Mouse (Mus musculus): Measurements from ENCODE around the gene Dnm1l. TPM values are rescaled to one million over a fixed set of nuclear protein-coding genes. Genes with fewer than 3 reads are reported as not detected.
"Not testable (repeated sequence)": the region's sequence is repeated elsewhere in the genome, so short reads cannot be mapped to it uniquely, and the experiment has no call there.

Gene Dnm1l
- polyA plus RNA-seq (2012; ENCODE audit: insufficient read depth, insufficient read length, low replicate concordance, missing spikeins): 157 and 290 TPM in 2 replicates

DNA sequence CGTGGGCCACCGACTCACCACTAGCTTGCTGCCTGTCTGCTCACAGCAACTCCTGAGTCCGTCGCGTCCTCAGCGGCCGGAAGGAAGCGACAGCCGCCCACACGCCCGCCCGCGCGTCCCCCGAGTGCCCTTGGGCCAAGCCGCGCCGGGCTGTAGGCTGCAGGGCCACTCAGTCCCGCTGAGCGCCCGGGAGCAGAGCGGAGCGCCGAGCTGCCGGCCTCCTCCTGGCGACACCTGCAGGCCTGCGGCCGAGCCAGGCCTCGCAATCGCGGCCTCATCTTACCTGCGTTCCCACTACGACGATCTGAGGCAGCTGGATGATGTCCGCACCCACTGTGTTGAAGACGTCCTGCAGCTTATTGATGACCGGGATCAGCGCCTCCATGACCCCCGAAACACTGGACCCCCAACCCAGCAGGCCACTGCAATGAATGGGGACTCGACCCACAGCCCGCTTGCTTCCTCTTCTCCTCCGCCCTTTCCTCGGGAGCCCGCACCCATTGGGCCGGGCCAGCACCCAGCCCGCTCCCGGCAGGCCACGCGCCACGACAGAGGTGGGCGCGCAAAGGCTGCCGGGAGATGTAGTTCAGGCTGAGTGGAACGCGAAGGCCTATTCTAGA lies at the start of gene Dnm1l:
Gene Dnm1l, minus strand, starts transcription at position 479 of the 620 bp plus-strand sequence.
- TF ChIP-seq POLR2A (IDR thresholded peaks at IDR 0.05; ENCODE audit: insufficient read depth, low read depth, low read length) (peak; percentile 71), CTCF (IDR thresholded peaks at IDR 0.05; ENCODE audit: insufficient read depth, low read depth, low read length) (no peak)
- peak within 1 kb of the TSS; percentile 95 for H3K27ac ChIP-seq (ENCODE audit: insufficient read depth, low read depth, low read length)
- no peaks in the 10 kb centered on the region for H3K4me1 ChIP-seq (ENCODE audit: control insufficient read depth, insufficient read depth, low read length)
- WGBS: under 1% methylated on average over 55 of the region's 55 CpGs
- H3K4me3 ChIP-seq (ENCODE audit: insufficient read depth, low read depth, low read length): peak within 1 kb of the TSS; percentile 97

GRCm38 (mm10) chr16:16367217-16367616 lies 8.5 kb upstream of the Dnm1l start:
- WGBS: 80% methylated on average over 9 of the region's 9 CpGs
- H3K4me1 ChIP-seq (ENCODE audit: control insufficient read depth, insufficient read depth, low read length); H3K27ac ChIP-seq (ENCODE audit: insufficient read depth, low read depth, low read length); H3K4me3 ChIP-seq (ENCODE audit: insufficient read depth, low read depth, low read length): not testable (repeated sequence)

GRCm38 (mm10) chr16:16359101-16359482 lies 333 bp upstream of the Dnm1l start:
- H3K27ac ChIP-seq (ENCODE audit: insufficient read depth, low read depth, low read length); H3K4me1 ChIP-seq (ENCODE audit: control insufficient read depth, insufficient read depth, low read length): not testable (repeated sequence)
- 53% methylated on average over 9 of the region's 9 CpGs for WGBS
- H3K4me3 ChIP-seq (ENCODE audit: insufficient read depth, low read depth, low read length): peak overlapping the region; percentile 97

- Histone ChIP-seq H3K4me3 (ENCODE audit: insufficient read depth, low read depth, low read length) (peak overlapping the region; percentile 39), H3K4me1 (ENCODE audit: control insufficient read depth, insufficient read depth, low read length) (no peaks in the 10 kb centered on the region), H3K27ac (ENCODE audit: insufficient read depth, low read depth, low read length) (no peak overlapping the region)
- TF ChIP-seq POLR2A (IDR thresholded peaks at IDR 0.05; ENCODE audit: insufficient read depth, low read depth, low read length) (no peak), CTCF (IDR thresholded peaks at IDR 0.05; ENCODE audit: insufficient read depth, low read depth, low read length) (no peak)
- WGBS: 9% methylated on average over 6 of the region's 6 CpGs
These were observed 851 bp downstream of the Dnm1l start for GRCm38 (mm10) chr16:16357908-16358307.

- H3K4me1 ChIP-seq (ENCODE audit: control insufficient read depth, insufficient read depth, low read length): no peaks in the 10 kb centered on the region
- no peak overlapping the region for H3K27ac ChIP-seq (ENCODE audit: insufficient read depth, low read depth, low read length)
- WGBS: 68% methylated on average over 5 of the region's 5 CpGs
- no peak overlapping the region for H3K4me3 ChIP-seq (ENCODE audit: insufficient read depth, low read depth, low read length)
- TF ChIP-seq POLR2A (IDR thresholded peaks at IDR 0.05; ENCODE audit: insufficient read depth, low read depth, low read length): no peak
- TF ChIP-seq CTCF (IDR thresholded peaks at IDR 0.05; ENCODE audit: insufficient read depth, low read depth, low read length): no peak
These were observed 12.3 kb downstream of the Dnm1l start for GRCm38 (mm10) chr16:16346420-16346819.

DNA sequence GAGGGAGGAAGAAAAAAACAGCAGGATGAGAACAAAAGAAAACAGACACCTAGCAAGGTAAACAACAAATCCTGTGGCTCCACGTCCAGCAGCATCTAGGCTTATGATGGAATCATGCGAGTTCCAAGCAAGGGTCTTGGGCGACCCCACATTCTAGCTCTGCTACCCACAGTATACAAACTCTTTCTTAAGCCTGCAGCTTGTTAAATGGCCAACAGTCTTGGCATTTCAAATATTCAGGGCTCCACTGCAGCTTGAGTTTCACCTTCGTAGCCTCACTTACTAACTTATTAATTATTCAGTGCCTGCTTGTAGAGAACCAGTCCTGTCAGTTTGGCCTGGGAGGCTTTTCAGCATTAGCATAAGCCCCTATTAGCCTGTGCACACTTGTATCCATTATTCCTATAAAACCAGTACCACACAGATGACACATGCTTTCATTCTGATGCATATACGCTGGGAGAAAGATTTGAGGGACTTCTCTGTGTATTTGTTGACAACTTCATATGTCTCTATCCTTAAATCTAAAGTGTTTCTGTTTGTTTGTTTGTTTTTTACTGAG lies 32.9 kb downstream of the Dnm1l start:
- Histone ChIP-seq H3K4me3 (ENCODE audit: insufficient read depth, low read depth, low read length) (no peak overlapping the region), H3K4me1 (ENCODE audit: control insufficient read depth, insufficient read depth, low read length) (no peaks in the 10 kb centered on the region), H3K27ac (ENCODE audit: insufficient read depth, low read depth, low read length) (no peak overlapping the region)
- 49% methylated on average over 5 of the region's 5 CpGs for WGBS
- TF ChIP-seq POLR2A (IDR thresholded peaks at IDR 0.05; ENCODE audit: insufficient read depth, low read depth, low read length) (no peak), CTCF (IDR thresholded peaks at IDR 0.05; ENCODE audit: insufficient read depth, low read depth, low read length) (no peak)

DNA sequence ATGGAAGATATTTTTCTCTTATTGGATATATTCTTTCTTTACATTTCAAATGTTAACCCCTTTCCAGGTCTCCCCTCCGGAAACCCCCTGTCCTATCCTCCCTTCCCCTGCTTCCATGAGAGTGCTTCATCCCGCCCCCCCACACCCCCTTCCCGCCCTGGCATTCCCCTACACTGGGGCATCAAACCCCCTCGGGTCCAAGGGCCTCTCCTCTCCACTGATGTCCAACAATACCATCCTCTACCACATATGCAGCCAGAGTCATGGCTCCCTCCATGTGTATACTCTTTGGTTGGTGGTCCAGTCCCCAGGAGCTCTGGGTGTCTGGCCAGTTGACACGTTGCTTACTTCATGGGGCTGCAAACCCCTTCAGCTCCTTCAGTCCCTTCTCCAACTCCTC lies 47.4 kb downstream of the Dnm1l start:
- TF ChIP-seq POLR2A (IDR thresholded peaks at IDR 0.05; ENCODE audit: insufficient read depth, low read depth, low read length) (no peak), CTCF (IDR thresholded peaks at IDR 0.05; ENCODE audit: insufficient read depth, low read depth, low read length) (no peak)
- Histone ChIP-seq H3K4me1 (ENCODE audit: control insufficient read depth, insufficient read depth, low read length) (no peaks in the 10 kb centered on the region), H3K4me3 (ENCODE audit: insufficient read depth, low read depth, low read length) (no peak overlapping the region), H3K27ac (ENCODE audit: insufficient read depth, low read depth, low read length) (no peak overlapping the region)
- 89% methylated on average over 5 of the region's 5 CpGs for WGBS

GRCm38 (mm10) chr16:16303888-16304287 lies 54.9 kb downstream of the Dnm1l start:
- H3K4me1 ChIP-seq (ENCODE audit: control insufficient read depth, insufficient read depth, low read length): no peaks in the 10 kb centered on the region
- TF ChIP-seq CTCF (IDR thresholded peaks at IDR 0.05; ENCODE audit: insufficient read depth, low read depth, low read length) (no peak), POLR2A (IDR thresholded peaks at IDR 0.05; ENCODE audit: insufficient read depth, low read depth, low read length) (no peak)
- H3K4me3 ChIP-seq (ENCODE audit: insufficient read depth, low read depth, low read length): no peak overlapping the region
- WGBS: 24% methylated on average over 7 of the region's 7 CpGs
- H3K27ac ChIP-seq (ENCODE audit: insufficient read depth, low read depth, low read length): no peak overlapping the region

GRCm38 (mm10) chr16:16303138-16303827 lies 55.5 kb downstream of the Dnm1l start:
- TF ChIP-seq POLR2A (IDR thresholded peaks at IDR 0.05; ENCODE audit: insufficient read depth, low read depth, low read length) (no peak), CTCF (IDR thresholded peaks at IDR 0.05; ENCODE audit: insufficient read depth, low read depth, low read length) (no peak)
- no peaks in the 10 kb centered on the region for H3K4me1 ChIP-seq (ENCODE audit: control insufficient read depth, insufficient read depth, low read length)
- H3K4me3 ChIP-seq (ENCODE audit: insufficient read depth, low read depth, low read length): peak overlapping the region; percentile 84
- peak overlapping the region; percentile 31; the same call in 1 of the 2 replicates for H3K27ac ChIP-seq (ENCODE audit: insufficient read depth, low read depth, low read length)
- WGBS: under 1% methylated on average over 60 of the region's 61 CpGs
